Comparison of ENCODE assay signal across 12 mouse cellular contexts in the genomic region with DNA sequence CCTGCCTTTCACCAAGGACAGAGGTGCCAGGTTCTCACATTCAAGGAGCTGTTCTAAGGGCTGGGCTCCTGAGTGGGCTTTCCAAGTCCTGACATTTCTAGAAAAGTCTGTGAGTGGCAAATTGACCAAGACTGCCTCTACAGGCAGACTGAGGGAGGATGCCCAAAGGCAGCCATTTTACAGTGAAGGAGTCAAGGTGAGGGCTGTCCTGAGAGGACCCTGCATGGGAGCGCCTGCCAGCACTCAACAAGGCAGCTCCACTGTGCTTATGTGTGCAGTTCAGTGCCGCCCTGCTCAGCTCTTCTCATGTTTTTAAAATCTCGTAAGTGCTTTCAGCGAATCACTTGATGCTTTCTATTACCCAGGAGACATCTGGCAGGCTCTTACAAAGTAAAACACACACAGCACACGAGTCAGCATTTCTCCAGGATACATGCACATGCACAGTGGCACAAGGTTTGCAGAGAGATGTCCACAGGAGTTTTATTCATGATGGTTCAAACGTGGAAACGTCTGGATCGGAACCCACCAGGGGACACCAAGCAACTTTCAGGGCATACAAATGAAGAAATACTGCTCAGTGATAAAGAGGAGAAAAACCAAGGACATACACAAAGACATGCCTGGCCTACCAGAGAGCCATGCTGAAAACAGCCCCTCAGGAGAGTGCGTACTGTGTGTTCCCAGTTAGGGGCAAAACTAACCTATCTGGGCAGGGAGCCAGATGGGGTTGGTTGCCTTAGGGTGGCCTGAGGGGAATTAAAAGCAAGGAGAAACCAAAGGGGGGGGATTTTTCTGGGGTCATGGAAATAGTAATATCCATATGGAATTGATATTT.
DNase-seq lines count a peak whose midpoint lies in the region; ATAC-seq and TF ChIP-seq lines count a peak whose summit lies in the region.
"Had no signal": no experiment of that assay in that cellular context is flagged by ENCODE, and none has a peak within 500 bp of the region (broad histone marks: within the 10 kb centered on the region; RNA-seq: fewer than 3 reads in every experiment).

No protein-coding gene starts in this region.

- no peaks in the 10 kb centered on the region for H3K4me1 ChIP-seq in kidney, postnatal 0 days (replicated peaks; ENCODE audit: insufficient read depth, low read length)
- H3K4me1 ChIP-seq in CH12.LX (ENCODE audit: control insufficient read depth in 1 of 2, insufficient read depth in 2 of 2), result peaks cover 12 to 48% of the 10 kb centered on the region in 2 experiments
- H3K4me1 ChIP-seq: kidney, embryonic 15.5 days had no signal

- peak; percentile 29; the same call in 1 of the 2 replicates for TF ChIP-seq CTCF in kidney, postnatal 0 days (IDR thresholded peaks at IDR 0.05; ENCODE audit: low read depth)
- peak in 1 of 2 experiments; percentile 57; a peak in 2 of 4 replicates for TF ChIP-seq CTCF in CH12.LX (conservative IDR thresholded peaks at IDR 0.05 in 1 of 2, IDR thresholded peaks at IDR 0.05 in 1 of 2; ENCODE audit: low read depth in 2 of 2, low read length in 2 of 2)

- no peak overlapping the region for H3K27ac ChIP-seq in kidney, postnatal 0 days
- no peak overlapping the region for H3K27ac ChIP-seq in CH12.LX (ENCODE audit: insufficient read depth, low read depth)
- H3K27ac ChIP-seq: embryonic facial prominence, embryonic 15.5 days; kidney, embryonic 15.5 days had no signal

- no peak overlapping the region for H3K9ac ChIP-seq in kidney, postnatal 0 days (ENCODE audit: low read depth, low read length)
- no peak overlapping the region for H3K9ac ChIP-seq in CH12.LX (ENCODE audit: insufficient read depth, low read depth)
- H3K9ac ChIP-seq: embryonic facial prominence, embryonic 15.5 days; kidney, embryonic 15.5 days had no signal

- dilution Hi-C loops in CH12.LX (cut with MboI; ENCODE audit: extremely low pct_ligation_motif_present, extremely low pct_unique_long_range_greater_than_20kb, low sequenced_read_pairs), result no loop called here

- in situ Hi-C loops in CH12.LX (cut with MboI; ENCODE audit: low pct_ligation_motif_present, low pct_unique_long_range_greater_than_20kb, low sequenced_read_pairs), result no loop called here

- ATAC-seq in kidney, postnatal 0 days (replicated peaks; ENCODE audit: low FRiP score, low read depth), result no peak
- peak; percentile 54 for ATAC-seq in megakaryocyte progenitor cell, adult 5-6 weeks (replicated peaks; ENCODE audit: poor library complexity)

- no peak overlapping the region for H3K4me3 ChIP-seq in kidney, postnatal 0 days (replicated peaks; ENCODE audit: low read depth, low read length)
- H3K4me3 ChIP-seq in CH12.LX (replicated peaks in 1 of 3; ENCODE audit: low read depth in 2 of 3, low read length in 2 of 3, poor library complexity in 1 of 3), result no peak overlapping the region
- H3K4me3 ChIP-seq: embryonic facial prominence, embryonic 15.5 days; kidney, embryonic 15.5 days had no signal

- no peaks in the 10 kb centered on the region for H3K79me2 ChIP-seq in CH12.LX (replicated peaks; ENCODE audit: control insufficient read depth, extremely low read depth, insufficient read depth, poor library complexity, severe bottlenecking)

- DNase-seq in embryo, embryonic 10 days (ENCODE audit: low spot score), result peak; percentile 8
- DNase-seq in embryo, embryonic 11 days, result no peak
- DNase-seq in kidney, postnatal 0 days (ENCODE audit: low spot score), result no peak
- no peak for DNase-seq in kidney, postnatal 14 days
- no peak for DNase-seq in CH12.LX (ENCODE audit: extremely low read depth)
- DNase-seq in right cerebral cortex, postnatal 25 days, result no peak
- DNase-seq in thymus, postnatal 25 days, result no peak
- DNase-seq: cerebellum, adult 11-12 months had no signal

- TF ChIP-seq POLR2A in CH12.LX (IDR thresholded peaks at IDR 0.05; ENCODE audit: low read depth, low read length), result no peak

- H3K27me3 ChIP-seq in kidney, postnatal 0 days (ENCODE audit: insufficient read depth, low read length), result no peaks in the 10 kb centered on the region
- H3K27me3 ChIP-seq in CH12.LX (replicated peaks), result no peaks in the 10 kb centered on the region
- H3K27me3 ChIP-seq: embryonic facial prominence, embryonic 15.5 days; kidney, embryonic 15.5 days had no signal

- H3K36me3 ChIP-seq in kidney, postnatal 0 days (ENCODE audit: insufficient read depth, low read length), result no peaks in the 10 kb centered on the region
- H3K36me3 ChIP-seq in CH12.LX (replicated peaks in 1 of 2; ENCODE audit: control insufficient read depth in 1 of 2, insufficient read depth in 1 of 2, low read length in 1 of 2), result peaks cover 0 to 19% of the 10 kb centered on the region in 2 experiments
- H3K36me3 ChIP-seq: embryonic facial prominence, embryonic 15.5 days; kidney, embryonic 15.5 days had no signal

- no peaks in the 10 kb centered on the region for H3K9me3 ChIP-seq in kidney, postnatal 0 days (replicated peaks; ENCODE audit: low read length)
- H3K9me3 ChIP-seq in CH12.LX (replicated peaks; ENCODE audit: low read length), result no peaks in the 10 kb centered on the region
- H3K9me3 ChIP-seq: embryonic facial prominence, embryonic 15.5 days; kidney, embryonic 15.5 days had no signal

- peak; percentile 50 for TF ChIP-seq RAD21 in CH12.LX (IDR thresholded peaks at IDR 0.05; ENCODE audit: low read depth, low read length)

- WGBS in kidney, postnatal 0 days, result 82% methylated on average over 9 of the region's 9 CpGs

- no peak for TF ChIP-seq EP300 in CH12.LX (IDR thresholded peaks at IDR 0.05; ENCODE audit: low read length)

- no peak overlapping the region for H3K4me2 ChIP-seq in kidney, postnatal 0 days (ENCODE audit: low read length)
- H3K4me2 ChIP-seq in CH12.LX (ENCODE audit: insufficient read depth, low read depth, poor library complexity, severe bottlenecking), result no peak overlapping the region
- H3K4me2 ChIP-seq: embryonic facial prominence, embryonic 15.5 days; kidney, embryonic 15.5 days; liver, embryonic 11.5 days had no signal

TF ChIP-seq in CH12.LX, 34 proteins besides CTCF, POLR2A, EP300 and RAD21:
- TF ChIP-seq KAT2A (IDR thresholded peaks at IDR 0.05; ENCODE audit: insufficient replicate concordance, low read length) (no peak), ZMIZ1 (IDR thresholded peaks at IDR 0.05; ENCODE audit: low read depth, low read length) (no peak), GABPA (IDR thresholded peaks at IDR 0.05; ENCODE audit: insufficient replicate concordance, low read depth, low read length) (no peak), SMC3 (IDR thresholded peaks at IDR 0.05; ENCODE audit: low read depth, low read length) (peak; percentile 35), MAZ (IDR thresholded peaks at IDR 0.05; ENCODE audit: low read depth, low read length) (no peak), USF2 (conservative IDR thresholded peaks at IDR 0.05; ENCODE audit: low read depth, low read length) (no peak), UBTF (IDR thresholded peaks at IDR 0.05; ENCODE audit: low read depth, low read length) (no peak), MAFK (IDR thresholded peaks at IDR 0.05; ENCODE audit: insufficient replicate concordance, low read length) (0 out of 2 replicates have a peak, but pooled peaks have one; percentile 4), JUN (IDR thresholded peaks at IDR 0.05; ENCODE audit: insufficient read depth, low read depth, low read length) (no peak), USF1 (IDR thresholded peaks at IDR 0.05; ENCODE audit: low read depth, low read length) (no peak), BHLHE40 (IDR thresholded peaks at IDR 0.05; ENCODE audit: low read depth, low read length) (no peak), E2F4 (IDR thresholded peaks at IDR 0.05; ENCODE audit: insufficient replicate concordance, low read depth, low read length) (no peak)
